Mouse (Mus musculus) ES-E14 (cell line): ENCODE data around the gene Zfp184. TPM values are rescaled to one million over a fixed set of nuclear protein-coding genes. Genes with fewer than 3 reads are reported as not detected.
A peak's percentile ranks its signal among the peaks of the same experiment; 100 is the strongest.
"Not testable (repeated sequence)": the region's sequence is repeated elsewhere in the genome, so short reads cannot be mapped to it uniquely, and the experiment has no call there.

ENCODE experiments used
- DNase-seq: peaks from one replicate; pipeline ENCODE4 v3.0.0-alpha.2; 2013; ENCODE audit warnings: low read depth, low spot score
- H3K27ac ChIP-seq: 2 replicates; pipeline ENCODE4 v1.5.1; 2012; ENCODE audit warnings: low read depth, mild to moderate bottlenecking, low read length, moderate library complexity, mixed read lengths; ENCODE audit not compliant: poor library complexity, insufficient read depth, severe bottlenecking
- H3K36me3 ChIP-seq: 2 replicates; pipeline ENCODE4 v1.6.1; 2012; ENCODE audit warnings: mild to moderate bottlenecking, low read length, moderate library complexity, mixed read lengths; ENCODE audit not compliant: control insufficient read depth, poor library complexity, insufficient read depth, severe bottlenecking
- H3K4me1 ChIP-seq, 2 experiments: fragments of 150-350 bp in 1 of 2; sonication (generic) in 1 of 2; 2 replicates each; pipeline ENCODE4 v1.6.1; 2012; ENCODE audit warnings: low read length in 2 of 2, mild to moderate bottlenecking in 1 of 2, mixed read lengths in 1 of 2; ENCODE audit not compliant: control insufficient read depth in 2 of 2, insufficient read depth in 2 of 2, poor library complexity in 1 of 2
- H3K4me3 ChIP-seq, 2 experiments: fragments of 150-350 bp in 1 of 2; sonication (generic) in 1 of 2; 2 replicates each; pipeline ENCODE4 v1.5.1; 2012; ENCODE audit warnings: low read length in 2 of 2, low read depth in 1 of 2, mild to moderate bottlenecking in 1 of 2, mixed read lengths in 1 of 2; ENCODE audit not compliant: insufficient read depth in 1 of 2, poor library complexity in 1 of 2, severe bottlenecking in 1 of 2
- H3K9ac ChIP-seq: 2 replicates; pipeline ENCODE4 v1.6.1; 2012; ENCODE audit warnings: low read depth, mild to moderate bottlenecking, low read length, mixed read lengths; ENCODE audit not compliant: poor library complexity, insufficient read depth, severe bottlenecking
- H3K9me3 ChIP-seq: fragments of 150-350 bp; sonication (generic); 2 replicates; pipeline ENCODE4 v1.6.1; 2012; ENCODE audit warnings: low read depth, mild to moderate bottlenecking, low read length; ENCODE audit not compliant: control insufficient read depth, insufficient read depth
- CHD2 ChIP-seq: IDR thresholded peaks from 2 replicates; pipeline ENCODE4 v1.6.1; 2014; ENCODE audit warnings: mild to moderate bottlenecking, low read depth, low read length, inconsistent platforms
- HCFC1 ChIP-seq: IDR thresholded peaks from 2 replicates; pipeline ENCODE4 v1.6.1; 2012; ENCODE audit warnings: low read length, inconsistent platforms, borderline replicate concordance; ENCODE audit not compliant: insufficient read depth
- MAFK ChIP-seq: IDR thresholded peaks from 2 replicates; pipeline ENCODE4 v1.6.1; 2014; ENCODE audit warnings: mild to moderate bottlenecking, low read depth, low read length, inconsistent platforms; ENCODE audit not compliant: insufficient read depth
- ZC3H11A ChIP-seq: IDR thresholded peaks from 2 replicates; pipeline ENCODE4 v1.6.1; 2012; ENCODE audit warnings: low read depth, mild to moderate bottlenecking, inconsistent platforms, low read length, borderline replicate concordance
- ZNF384 ChIP-seq: IDR thresholded peaks from 2 replicates; pipeline ENCODE4 v1.6.1; 2012; ENCODE audit warnings: low read depth, low read length, inconsistent platforms
- in situ Hi-C, 2 experiments: fragments of 600-800 bp; cut with MboI; formaldehyde crosslinking; loops; one replicate each; pipeline ENCODE4 v1.15.1; 2025; ENCODE audit warnings: low sequenced_read_pairs in 2 of 2, inconsistent platforms in 1 of 2; ENCODE audit not compliant: unreplicated experiment in 2 of 2
- total RNA-seq: library from RNA; depleted of rRNA; stranded (reverse); fragments of 300-350 nt; gene quantifications from 2 replicates; pipeline ENCODE4 v1.2.3, GENCODE M21; 2012; rRNA removed

The Zfp184 gene
- 5.4 and 6.2 TPM in 2 replicates for total RNA-seq

DNA sequence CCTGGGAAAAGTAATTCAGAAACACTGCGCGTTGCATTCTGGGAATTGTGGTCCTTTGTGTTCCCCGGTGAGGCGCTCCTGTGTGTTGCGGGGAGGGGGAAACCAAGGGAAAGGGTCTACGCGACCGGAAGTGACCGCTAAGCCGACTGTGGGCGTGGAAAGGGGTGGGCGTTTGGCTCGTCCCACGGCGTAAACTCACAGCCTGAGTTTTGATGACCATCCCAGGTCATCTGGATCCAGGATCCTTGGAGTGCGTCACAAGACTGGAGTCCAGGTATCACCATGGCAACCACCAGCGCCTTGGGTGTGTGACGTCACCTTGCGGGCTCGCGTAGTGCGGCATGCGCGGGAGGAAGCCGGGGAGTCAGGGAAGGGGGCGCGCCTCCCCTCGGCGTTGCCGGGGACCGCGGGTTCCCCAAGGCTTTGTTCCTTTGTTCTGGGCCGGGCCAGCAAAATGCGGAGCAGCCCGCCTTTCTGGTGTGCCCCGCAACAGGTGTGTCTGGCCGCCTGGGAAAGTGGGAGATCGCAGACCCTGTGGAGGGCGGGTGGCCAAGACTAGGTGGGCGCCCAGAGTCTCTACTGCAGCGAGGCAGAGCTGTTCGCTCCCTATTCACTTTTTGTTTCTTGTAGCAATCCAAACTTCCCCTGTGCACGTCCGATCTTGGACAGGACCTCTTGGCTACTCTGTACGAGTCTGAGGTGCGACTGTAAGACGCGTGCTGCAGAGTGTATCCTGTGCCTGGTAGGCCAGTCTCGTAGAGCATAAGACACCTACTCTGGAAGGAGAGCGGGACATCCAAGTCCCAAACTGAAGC is at the start of gene Zfp184:
Gene Zfp184 (plus strand): TSS at position 169 of the 815 bp plus-strand sequence.
- in situ Hi-C loops, result loop anchor here in 1 of 2 experiments (25.0 kb wide), 1 partner anchor 683 kb away; no protein-coding TSS in a partner anchor
- Histone ChIP-seq H3K4me1 (peaks cover 0 to 3% of the 10 kb centered on the region in 2 experiments; a peak in 1 of 4 replicates), H3K36me3 (peaks cover 2% of the 10 kb centered on the region; the same call in 1 of the 2 replicates), H3K9ac (peak within 1 kb of the TSS; percentile 84), H3K4me3 (peak within 1 kb of the TSS; percentile 85 to 93), H3K9me3 (no peaks in the 10 kb centered on the region), H3K27ac (peak within 1 kb of the TSS; percentile 41; the same call in 1 of the 2 replicates)
- TF ChIP-seq HCFC1 (peak; percentile 88), CHD2 (no peak; the same call in 1 of the 2 replicates), ZC3H11A (no peak)
- peak; percentile 98 for DNase-seq

GRCm38 (mm10) chr13:21896549-21897244 is 48.2 kb upstream of the Zfp184 start:
- Histone ChIP-seq H3K36me3 (no peaks in the 10 kb centered on the region), H3K9ac (peak overlapping the region; percentile 72), H3K4me1 (peaks cover 2 to 3% of the 10 kb centered on the region in 2 experiments; a peak in 1 of 4 replicates), H3K9me3 (0 out of 2 replicates have a peak, but pooled peaks cover 2% of the 10 kb centered on the region), H3K27ac (peak overlapping the region; percentile 48), H3K4me3 (peak overlapping the region; percentile 72 to 77)
- DNase-seq, result peak; percentile 94
- in situ Hi-C loops, result no loop called here
- TF ChIP-seq HCFC1 (no peak), CHD2 (no peak), MAFK (peak; percentile 83), ZC3H11A (no peak)

- H3K27ac ChIP-seq, result peak overlapping the region; percentile 48
- H3K4me1 ChIP-seq, result peaks cover 2 to 3% of the 10 kb centered on the region in 2 experiments; a peak in 1 of 4 replicates
- peak overlapping the region; percentile 72 to 77 for H3K4me3 ChIP-seq
- no peaks in the 10 kb centered on the region for H3K36me3 ChIP-seq
- peak overlapping the region; percentile 72 for H3K9ac ChIP-seq
- TF ChIP-seq MAFK (no peak), ZC3H11A (no peak), ZNF384 (no peak)
- no peak for DNase-seq
- H3K9me3 ChIP-seq, result 0 out of 2 replicates have a peak, but pooled peaks cover 2% of the 10 kb centered on the region
- in situ Hi-C loops, result no loop called here
Measured at GRCm38 (mm10) chr13:21897245-21897634, 47.7 kb upstream of the Zfp184 start.

GRCm38 (mm10) chr13:21900870-21901565 is 43.9 kb upstream of the Zfp184 start:
- H3K27ac ChIP-seq, result peak overlapping the region; percentile 66
- not testable (repeated sequence) for H3K4me1 ChIP-seq, H3K9ac ChIP-seq, H3K36me3 ChIP-seq, H3K4me3 ChIP-seq, DNase-seq, H3K9me3 ChIP-seq
- in situ Hi-C loops, result loop anchor here (25.0 kb wide), 2 partner anchors 1411 to 1536 kb away; no protein-coding TSS in a partner anchor
